Mouse (Mus musculus) brown adipose tissue, adult 24 weeks (tissue): Measurements from ENCODE around the gene Tnfrsf14. TPM values are rescaled to one million over a fixed set of nuclear protein-coding genes. Genes with fewer than 3 reads are reported as not detected.

ENCODE experiments used
- H3K27ac ChIP-seq: fragments of 200-500 bp; replicated peaks from 2 replicates; pipeline ENCODE4 v1.5.1; 2012; ENCODE audit warnings: low read depth, mild to moderate bottlenecking, low read length
- H3K4me1 ChIP-seq: fragments of 200-500 bp; 2 replicates; pipeline ENCODE4 v1.6.1; 2012; ENCODE audit warnings: low read length, mixed read lengths; ENCODE audit not compliant: control insufficient read depth, insufficient read depth, insufficient read length
- H3K4me3 ChIP-seq: fragments of 200-500 bp; 2 replicates; pipeline ENCODE4 v1.5.1; 2012; ENCODE audit warnings: low read depth, mild to moderate bottlenecking, low read length, moderate library complexity; ENCODE audit not compliant: insufficient read depth
- polyA plus RNA-seq: library from polyadenylated mRNA; stranded (reverse); fragments of >200 nt; gene quantifications from 2 replicates; pipeline ENCODE4 v1.2.4, GENCODE M21; 2012; ENCODE audit not compliant: missing spikeins, insufficient read depth, insufficient read length

Tnfrsf14 gene
- polyA plus RNA-seq, 1 experiment = 2.1 TPM

- H3K4me1 ChIP-seq = peaks cover 4% of the 10 kb centered on the region; the same call in 1 of the 2 replicates
- no peak overlapping the region for H3K4me3 ChIP-seq
- H3K27ac ChIP-seq = no peak overlapping the region
Measured at GRCm38 (mm10) chr4:154958171-154958570, 29.8 kb upstream of the Tnfrsf14 start.

DNA sequence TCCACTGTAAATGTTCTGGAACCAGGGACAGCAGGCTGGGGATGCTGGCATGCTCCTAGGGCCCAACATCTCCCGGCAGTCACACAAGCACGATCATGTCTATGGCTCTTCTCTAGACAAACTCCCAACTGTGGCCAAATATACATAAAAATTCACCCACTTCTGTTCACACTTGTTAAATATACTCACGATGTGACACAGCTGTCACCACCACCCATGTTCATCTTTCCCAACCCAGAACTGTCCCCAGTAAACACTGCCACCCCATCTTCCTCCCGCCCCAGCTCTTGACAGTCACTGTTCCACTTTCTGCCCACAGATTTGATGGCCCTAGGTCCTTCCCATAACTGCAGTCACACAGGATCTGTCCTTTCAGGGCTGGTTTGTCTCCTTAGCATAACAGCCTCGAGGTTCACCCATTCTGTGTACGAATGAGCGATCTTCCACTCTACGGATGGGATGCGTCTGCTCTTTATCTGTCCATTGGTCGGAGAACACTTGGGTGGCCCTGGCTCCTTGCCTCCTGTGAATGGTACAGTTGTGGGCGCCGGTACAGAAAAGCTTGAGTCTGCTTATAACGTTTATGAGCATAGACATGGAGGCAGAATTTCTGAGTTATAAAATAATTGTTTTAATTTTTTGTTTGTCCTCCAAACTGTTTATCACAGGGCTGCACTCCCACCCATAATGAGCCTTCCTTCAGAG, 29.1 kb upstream of the Tnfrsf14 start:
- H3K4me3 ChIP-seq = no peak overlapping the region

GRCm38 (mm10) chr4:154956604-154957003, 28.2 kb upstream of the Tnfrsf14 start:
- Histone ChIP-seq H3K4me3 (no peak overlapping the region), H3K4me1 (no peaks in the 10 kb centered on the region), H3K27ac (no peak overlapping the region)

More for the DNA sequence above, 29.1 kb upstream of the Tnfrsf14 start:
- Histone ChIP-seq H3K4me1 (peaks cover 4% of the 10 kb centered on the region; the same call in 1 of the 2 replicates), H3K27ac (no peak overlapping the region)

DNA sequence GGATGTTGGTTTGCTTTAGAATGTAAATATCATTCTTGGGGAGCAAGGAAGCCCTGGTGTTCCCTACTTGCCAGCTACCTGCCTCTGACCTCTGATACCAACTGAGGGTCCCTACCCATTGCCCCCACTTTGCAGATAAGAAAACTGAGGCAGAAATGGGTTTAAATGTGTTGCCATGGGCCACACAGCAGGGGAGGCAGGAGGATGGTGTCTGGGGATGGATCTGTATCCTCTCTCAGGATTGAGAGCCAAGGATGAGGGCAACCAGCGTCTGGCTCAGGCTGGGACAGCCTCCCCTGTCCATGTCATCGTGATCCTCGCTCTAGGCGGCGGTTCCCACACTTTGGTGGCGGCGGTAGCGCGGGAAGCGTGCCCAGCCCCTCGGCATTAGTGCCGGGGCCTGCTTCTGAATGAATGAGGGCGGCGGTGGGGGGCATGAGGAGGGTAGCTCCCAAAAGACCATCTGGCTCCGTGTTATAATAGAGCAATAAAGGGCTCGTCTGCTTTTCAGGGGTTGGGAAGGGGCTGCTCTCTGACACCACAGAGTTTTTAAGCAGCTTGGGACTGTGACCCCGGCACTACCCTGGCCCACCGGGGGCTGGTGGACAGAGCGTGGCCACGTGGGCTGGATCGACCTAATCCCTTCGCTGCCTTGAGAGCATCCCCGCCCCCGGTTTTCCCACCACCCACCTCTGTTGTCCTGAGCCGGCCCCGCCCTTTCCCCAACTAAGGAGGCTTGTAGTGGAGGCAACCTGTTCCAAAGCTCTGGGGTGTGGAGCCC, 24.3 kb upstream of the Tnfrsf14 start:
- Histone ChIP-seq H3K4me3 (no peak overlapping the region), H3K4me1 (no peaks in the 10 kb centered on the region), H3K27ac (no peak overlapping the region)

DNA sequence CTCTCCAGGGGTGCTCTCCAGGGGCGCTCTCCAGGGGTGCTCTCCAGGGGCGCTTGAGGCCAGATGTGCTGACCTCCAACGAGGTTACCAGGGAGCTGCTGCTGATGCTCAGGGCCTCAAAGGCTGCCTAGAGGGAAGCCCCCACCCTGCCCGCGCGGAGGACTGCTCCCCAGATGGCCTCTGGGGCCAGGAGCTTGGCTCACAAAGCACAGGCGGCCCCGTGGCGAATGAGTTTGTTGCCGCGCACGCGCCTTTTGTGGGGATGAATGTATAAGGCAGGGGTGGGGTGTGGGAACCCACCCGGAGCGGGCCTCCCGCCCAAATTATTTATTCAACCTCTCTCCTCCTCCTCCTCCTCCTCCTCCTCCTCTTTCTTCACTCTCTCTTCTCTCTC, 21.2 kb upstream of the Tnfrsf14 start:
- H3K4me1 ChIP-seq = no peaks in the 10 kb centered on the region
- no peak overlapping the region for H3K27ac ChIP-seq
- no peak overlapping the region for H3K4me3 ChIP-seq

DNA sequence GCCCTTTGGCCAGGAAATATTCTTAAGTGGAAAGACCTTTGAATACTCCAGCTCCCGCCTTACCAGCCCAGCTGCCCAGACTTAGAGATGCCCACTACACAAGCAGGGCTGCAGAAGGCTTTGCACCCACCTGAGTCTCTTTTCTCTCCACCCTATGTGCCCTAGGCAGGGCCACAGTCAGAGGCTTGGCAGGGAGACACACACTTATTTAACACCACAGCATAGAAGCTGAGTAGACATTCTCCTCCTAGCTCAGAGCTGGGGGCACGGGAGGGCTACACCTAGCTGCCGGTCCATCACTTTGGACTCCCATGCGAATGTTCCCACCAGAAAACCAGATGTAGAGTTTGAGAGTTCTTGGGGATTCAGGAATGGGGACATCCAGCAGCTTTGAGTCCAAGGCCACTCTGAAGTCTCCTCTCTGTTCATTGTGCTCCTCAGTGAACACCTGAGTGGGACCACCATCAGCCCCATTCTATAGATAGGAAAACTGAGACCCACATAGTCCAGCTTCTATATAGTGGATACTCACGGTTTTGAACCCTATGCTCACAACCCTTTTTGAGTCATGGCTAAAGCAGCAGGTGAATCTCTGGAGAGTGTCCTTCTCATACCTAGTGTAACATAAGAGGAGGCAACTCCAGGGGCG, 20.7 kb upstream of the Tnfrsf14 start:
- Histone ChIP-seq H3K4me3 (no peak overlapping the region), H3K4me1 (no peaks in the 10 kb centered on the region), H3K27ac (no peak overlapping the region)

DNA sequence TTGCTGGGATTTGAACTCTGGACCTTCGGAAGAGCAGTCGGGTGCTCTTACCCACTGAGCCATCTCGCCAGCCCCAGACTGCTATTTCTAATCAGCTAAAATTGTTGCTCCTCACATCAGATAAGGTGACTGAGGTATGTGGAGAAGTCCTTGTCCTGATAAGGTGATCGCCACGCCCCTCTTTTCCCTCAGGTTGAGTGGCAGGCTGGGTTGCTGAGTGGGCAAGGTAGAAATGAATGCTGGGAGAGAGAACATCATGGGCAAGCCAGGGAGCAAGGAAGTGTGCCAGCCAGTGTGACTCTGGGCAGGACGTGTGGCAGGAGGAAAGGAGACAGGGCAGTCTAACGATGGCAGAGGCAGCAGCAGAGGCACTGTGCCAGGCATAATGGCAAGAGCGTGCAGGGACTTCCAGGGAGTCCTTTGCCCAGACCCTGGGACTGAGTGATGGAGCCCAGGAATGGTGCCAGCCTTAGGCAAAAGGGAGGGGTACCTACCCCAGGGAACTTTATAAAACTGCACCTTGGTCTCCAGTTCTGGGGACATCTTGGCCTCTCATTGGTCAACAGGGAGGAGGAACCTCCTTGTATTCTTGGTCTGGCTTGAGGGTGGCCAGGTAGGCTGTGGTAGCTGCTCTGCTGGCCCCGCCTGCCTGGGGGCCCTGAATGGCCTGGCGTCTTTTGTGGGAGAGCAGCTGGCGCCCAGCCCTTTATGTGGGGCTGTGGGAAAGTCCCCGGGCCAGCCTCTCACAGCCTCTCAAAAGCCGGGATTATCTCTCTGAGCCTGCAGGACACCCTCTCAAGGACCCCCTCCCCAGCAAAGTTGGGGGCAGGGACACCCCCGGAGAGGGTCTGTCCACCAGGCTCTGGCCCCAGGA, 19.9 kb upstream of the Tnfrsf14 start:
- Histone ChIP-seq H3K4me3 (no peak overlapping the region), H3K27ac (no peak overlapping the region), H3K4me1 (no peaks in the 10 kb centered on the region)

DNA sequence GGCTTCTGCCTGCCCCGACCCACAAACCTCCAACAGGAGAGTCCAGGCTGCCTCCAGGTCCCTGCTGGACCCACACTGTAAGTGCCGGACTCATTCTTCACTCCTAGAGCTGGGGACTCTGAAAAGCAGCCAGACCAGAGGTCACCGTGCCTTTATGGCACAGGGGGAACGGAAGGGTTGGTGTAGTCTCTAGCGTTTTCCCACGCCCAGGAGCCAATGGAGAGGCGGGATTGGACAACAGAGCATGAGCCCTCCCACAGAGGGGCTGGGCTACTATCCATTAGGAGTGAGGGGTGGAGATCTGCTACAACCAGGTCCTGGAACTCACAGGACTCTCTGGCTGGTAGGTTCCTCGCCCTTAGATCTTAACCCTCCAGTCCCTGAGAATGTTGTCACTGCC, 18.0 kb upstream of the Tnfrsf14 start:
- H3K27ac ChIP-seq = 0 out of 2 replicates have a peak overlapping the region, but pooled peaks have one; percentile 14
- H3K4me3 ChIP-seq = peak overlapping the region; percentile 35
- no peaks in the 10 kb centered on the region for H3K4me1 ChIP-seq

DNA sequence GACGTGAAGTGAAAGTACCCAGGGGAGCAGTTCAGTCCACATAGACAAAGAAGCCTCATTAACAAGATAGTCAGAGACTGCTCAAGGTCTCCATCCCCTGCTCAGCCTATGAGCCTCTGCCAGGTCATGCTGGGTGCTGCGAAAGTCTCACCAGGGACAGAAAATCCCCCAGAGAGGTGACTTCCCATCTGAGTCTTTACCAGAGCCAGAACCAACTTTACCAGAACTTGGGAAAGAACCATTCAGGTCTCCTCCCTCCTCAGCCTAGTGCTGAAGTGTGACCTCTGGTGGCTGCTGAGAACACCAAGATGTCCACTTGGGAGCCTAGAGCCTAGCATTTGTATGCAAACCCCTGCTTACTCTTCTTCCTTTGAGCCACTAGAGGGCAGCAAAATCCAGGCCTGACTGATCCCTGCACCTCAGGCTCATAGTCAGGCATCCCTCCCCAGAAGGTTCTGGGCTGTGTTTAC, 15.8 kb upstream of the Tnfrsf14 start:
- H3K4me3 ChIP-seq = no peak overlapping the region
- no peaks in the 10 kb centered on the region for H3K4me1 ChIP-seq
- H3K27ac ChIP-seq = no peak overlapping the region

DNA sequence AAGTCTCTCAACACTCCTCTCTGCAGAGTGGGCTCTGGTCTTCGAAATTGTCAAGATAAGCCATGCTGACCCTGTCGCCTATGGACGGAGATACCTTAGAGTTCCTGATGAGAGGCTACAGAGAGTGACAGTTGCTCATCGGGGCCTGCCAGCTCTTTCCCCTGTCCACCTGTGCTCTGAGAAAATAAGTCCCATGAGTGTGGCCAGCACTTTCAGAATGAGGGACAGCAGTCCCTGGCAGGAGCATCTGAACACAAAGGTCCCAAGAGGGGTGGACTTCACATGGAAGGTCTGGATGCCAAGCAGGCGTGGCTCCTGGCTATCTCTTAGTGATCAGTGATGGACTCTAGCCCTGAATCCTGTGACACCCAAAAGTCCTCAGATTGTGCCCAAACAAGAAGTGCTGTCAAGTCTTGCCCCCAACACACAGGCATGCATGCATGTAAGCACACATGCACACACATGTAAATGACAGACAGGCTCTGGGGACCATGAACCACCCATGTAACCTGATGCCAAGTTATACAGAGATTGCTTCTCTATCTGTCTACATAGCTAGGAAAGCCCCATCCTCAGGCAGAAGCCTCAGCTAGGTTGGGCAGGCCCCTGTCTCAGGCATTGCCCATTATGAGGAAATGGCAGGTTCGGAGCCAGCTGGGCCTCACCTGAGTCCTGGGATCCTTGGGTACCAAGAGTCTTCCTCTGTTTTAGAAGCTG, 15.1 kb upstream of the Tnfrsf14 start:
- Histone ChIP-seq H3K27ac (no peak overlapping the region), H3K4me1 (no peaks in the 10 kb centered on the region), H3K4me3 (no peak overlapping the region)

DNA sequence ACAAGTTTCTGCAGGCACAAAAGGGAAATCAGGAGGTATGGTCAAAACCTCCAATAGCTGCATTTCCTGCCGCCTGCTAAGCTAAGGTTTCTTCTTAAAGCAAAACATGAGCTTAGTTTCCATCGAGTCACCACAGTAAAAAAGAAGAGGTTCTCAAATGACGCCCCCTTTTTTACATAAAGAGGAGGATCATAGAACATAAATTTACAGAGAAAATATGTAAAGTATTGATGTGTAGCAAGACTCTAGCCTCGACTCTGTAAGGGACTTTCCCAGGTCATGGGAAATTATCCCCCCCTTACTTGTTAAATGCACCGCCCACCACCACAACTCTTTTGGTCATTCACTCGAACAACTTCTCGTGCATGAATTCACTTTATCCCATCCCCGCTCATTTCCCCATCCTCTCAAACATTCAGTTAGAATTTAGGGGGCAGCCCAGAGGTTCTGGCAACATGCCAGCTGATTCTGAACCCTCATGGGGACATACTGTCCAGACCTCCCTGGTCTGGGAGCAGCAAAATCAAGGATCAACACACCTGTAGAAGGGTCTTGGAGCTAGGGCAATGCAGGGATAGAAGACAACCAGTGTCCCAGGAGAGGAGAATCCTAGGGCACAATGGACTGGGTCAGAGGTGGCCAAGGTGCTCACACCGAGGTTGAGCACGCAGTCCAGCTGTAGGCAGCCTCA, 14.4 kb upstream of the Tnfrsf14 start:
- no peaks in the 10 kb centered on the region for H3K4me1 ChIP-seq
- no peak overlapping the region for H3K4me3 ChIP-seq
- no peak overlapping the region for H3K27ac ChIP-seq

GRCm38 (mm10) chr4:154941831-154942230, 13.5 kb upstream of the Tnfrsf14 start:
- Histone ChIP-seq H3K4me3 (no peak overlapping the region), H3K27ac (no peak overlapping the region), H3K4me1 (no peaks in the 10 kb centered on the region)

DNA sequence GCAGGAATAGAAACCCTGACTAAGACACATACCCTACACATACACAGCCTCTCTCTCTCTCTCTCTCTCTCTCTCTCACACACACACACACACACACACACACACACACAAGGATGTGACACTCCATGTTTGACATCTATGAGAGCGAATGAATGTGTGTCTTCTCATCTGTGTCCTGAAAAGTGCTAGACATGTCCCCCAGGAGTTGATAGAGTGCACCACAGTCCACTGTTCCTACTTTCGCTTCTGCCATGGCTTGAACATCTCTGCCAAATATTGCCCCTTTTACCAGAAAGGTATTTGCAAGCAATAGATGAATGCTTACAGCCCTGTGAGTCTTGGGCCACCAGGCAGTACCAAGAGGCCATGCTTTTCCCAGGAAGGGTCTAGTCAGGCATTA, 11.8 kb upstream of the Tnfrsf14 start:
- Histone ChIP-seq H3K27ac (no peak overlapping the region), H3K4me3 (no peak overlapping the region), H3K4me1 (peaks cover 3% of the 10 kb centered on the region; the same call in 1 of the 2 replicates)

GRCm38 (mm10) chr4:154937746-154938145, 9.4 kb upstream of the Tnfrsf14 start:
- H3K4me3 ChIP-seq = no peak overlapping the region

More at GRCm38 (mm10) chr4:154937746-154938145, 9.4 kb upstream of the Tnfrsf14 start:
- Histone ChIP-seq H3K27ac (no peak overlapping the region), H3K4me1 (peaks cover 14% of the 10 kb centered on the region)
